Mouse (Mus musculus) cerebellum, adult 2 months (tissue): Measurements from ENCODE around the gene Mb21d2. TPM values are rescaled to one million over a fixed set of nuclear protein-coding genes. Genes with fewer than 3 reads are reported as not detected.

Source experiments
- DNase-seq, 2 experiments: peaks; one replicate each; pipeline ENCODE4 v3.0.0; 2021
- H3K27ac ChIP-seq: fragments of 200-500 bp; 2 replicates; pipeline ENCODE4 v1.5.1; 2012; ENCODE audit warnings: low read length, control low read depth, inconsistent platforms; ENCODE audit not compliant: insufficient read depth
- H3K27me3 ChIP-seq: fragments of 200-500 bp; 2 replicates; pipeline ENCODE4 v1.6.1; 2012; ENCODE audit warnings: inconsistent platforms, mild to moderate bottlenecking, low read length, moderate library complexity; ENCODE audit not compliant: control insufficient read depth, insufficient read depth
- H3K4me1 ChIP-seq: fragments of 200-500 bp; 2 replicates; pipeline ENCODE4 v1.6.1; 2011; ENCODE audit warnings: low read length; ENCODE audit not compliant: control insufficient read depth, insufficient read depth
- H3K4me3 ChIP-seq: fragments of 200-500 bp; replicated peaks from 2 replicates; pipeline ENCODE3; 2011; ENCODE audit warnings: mild to moderate bottlenecking, low read depth, low read length, control low read depth; ENCODE audit not compliant: insufficient read depth
- CTCF ChIP-seq: fragments of 200-500 bp; IDR thresholded peaks from 2 replicates; pipeline ENCODE4 v1.5.1; 2011; ENCODE audit warnings: low read depth, mild to moderate bottlenecking, control low read depth, low read length, moderate library complexity, borderline replicate concordance; ENCODE audit not compliant: insufficient read depth
- POLR2A ChIP-seq: fragments of 200-500 bp; IDR thresholded peaks from 2 replicates; pipeline ENCODE4 v1.6.1; 2011; ENCODE audit warnings: low read length, control low read depth, borderline replicate concordance; ENCODE audit not compliant: insufficient read depth
- WGBS: fragments of 180-500 bp; shearing (Covaris S2); methylation state at CpG from one replicate; pipeline ENCODE4 v1.1.7; 2018; 5-methylcytosine and 5-hydroxymethylcytosine counted together
- polyA plus RNA-seq: library from polyadenylated mRNA; depleted of rRNA; stranded (reverse); fragments of >200 nt; gene quantifications from 2 replicates; pipeline ENCODE4 v1.2.3, GENCODE M21; 2012

Gene Mb21d2
- polyA plus RNA-seq, 1 experiment = 29.5 TPM

DNA sequence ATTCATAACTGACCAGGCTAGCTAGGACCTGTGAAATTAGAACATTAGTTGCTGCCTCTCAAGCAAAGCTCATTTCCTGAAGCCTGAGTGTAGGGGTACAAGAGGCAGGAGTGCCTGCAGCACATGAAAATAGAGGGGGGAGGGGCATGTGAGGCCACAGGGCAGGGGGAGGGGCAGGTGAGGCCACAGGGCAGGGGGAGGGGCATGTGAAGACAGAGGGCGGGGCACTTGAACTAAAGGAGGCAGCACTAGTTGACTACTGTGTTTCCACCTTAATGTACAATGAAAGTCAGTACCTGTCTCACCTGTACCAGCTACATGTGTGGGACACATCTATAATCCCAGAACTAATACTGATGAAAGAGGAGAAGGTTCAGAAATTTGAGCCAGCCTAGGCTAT is 14.8 kb downstream of the Mb21d2 start:
- 92% methylated on average over 1 of the region's 1 CpGs for WGBS
- no peak for DNase-seq
- TF ChIP-seq POLR2A = no peak
- TF ChIP-seq CTCF = no peak

DNA sequence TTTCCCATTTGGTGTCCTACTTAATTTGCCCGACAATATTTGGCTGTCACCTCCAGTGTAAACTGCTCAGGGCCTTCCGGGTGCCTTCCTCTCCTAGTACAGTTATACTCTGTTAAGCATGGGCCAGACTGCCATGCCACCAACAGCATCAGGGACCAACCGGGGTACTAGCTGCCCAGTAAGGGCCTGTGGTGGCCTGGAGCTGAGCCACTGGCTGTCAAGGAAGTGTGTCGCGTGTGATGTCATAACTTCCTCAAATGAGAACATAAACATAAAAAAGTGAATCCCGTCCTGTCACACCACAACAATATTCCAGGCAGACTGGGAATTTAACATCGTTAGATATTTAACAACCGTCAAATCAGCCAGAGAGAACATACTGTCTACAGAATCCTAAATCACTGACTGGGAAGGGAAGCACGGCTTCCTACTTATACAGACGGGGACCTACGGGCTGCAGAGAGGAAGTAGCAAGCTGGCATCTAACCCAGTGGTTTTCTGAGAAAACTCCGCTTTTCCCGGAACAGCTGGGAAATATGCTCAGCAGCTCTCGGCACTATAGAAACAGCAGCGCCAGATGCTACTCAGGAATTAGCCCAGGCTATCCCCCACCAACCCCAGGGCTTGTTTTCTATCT is 17.9 kb downstream of the Mb21d2 start:
- H3K27ac ChIP-seq = no peak overlapping the region
- no peak for DNase-seq
- 63% methylated on average over 15 of the region's 15 CpGs for WGBS
- TF ChIP-seq CTCF = no peak
- TF ChIP-seq POLR2A = no peak
- no peaks in the 10 kb centered on the region for H3K27me3 ChIP-seq
- no peak overlapping the region for H3K4me3 ChIP-seq
- H3K4me1 ChIP-seq = peaks cover 6% of the 10 kb centered on the region; the same call in 1 of the 2 replicates

More for the DNA sequence above, 14.8 kb downstream of the Mb21d2 start:
- no peaks in the 10 kb centered on the region for H3K27me3 ChIP-seq
- H3K4me1 ChIP-seq = peaks cover 9% of the 10 kb centered on the region; the same call in 1 of the 2 replicates
- no peak overlapping the region for H3K4me3 ChIP-seq
- no peak overlapping the region for H3K27ac ChIP-seq

DNA sequence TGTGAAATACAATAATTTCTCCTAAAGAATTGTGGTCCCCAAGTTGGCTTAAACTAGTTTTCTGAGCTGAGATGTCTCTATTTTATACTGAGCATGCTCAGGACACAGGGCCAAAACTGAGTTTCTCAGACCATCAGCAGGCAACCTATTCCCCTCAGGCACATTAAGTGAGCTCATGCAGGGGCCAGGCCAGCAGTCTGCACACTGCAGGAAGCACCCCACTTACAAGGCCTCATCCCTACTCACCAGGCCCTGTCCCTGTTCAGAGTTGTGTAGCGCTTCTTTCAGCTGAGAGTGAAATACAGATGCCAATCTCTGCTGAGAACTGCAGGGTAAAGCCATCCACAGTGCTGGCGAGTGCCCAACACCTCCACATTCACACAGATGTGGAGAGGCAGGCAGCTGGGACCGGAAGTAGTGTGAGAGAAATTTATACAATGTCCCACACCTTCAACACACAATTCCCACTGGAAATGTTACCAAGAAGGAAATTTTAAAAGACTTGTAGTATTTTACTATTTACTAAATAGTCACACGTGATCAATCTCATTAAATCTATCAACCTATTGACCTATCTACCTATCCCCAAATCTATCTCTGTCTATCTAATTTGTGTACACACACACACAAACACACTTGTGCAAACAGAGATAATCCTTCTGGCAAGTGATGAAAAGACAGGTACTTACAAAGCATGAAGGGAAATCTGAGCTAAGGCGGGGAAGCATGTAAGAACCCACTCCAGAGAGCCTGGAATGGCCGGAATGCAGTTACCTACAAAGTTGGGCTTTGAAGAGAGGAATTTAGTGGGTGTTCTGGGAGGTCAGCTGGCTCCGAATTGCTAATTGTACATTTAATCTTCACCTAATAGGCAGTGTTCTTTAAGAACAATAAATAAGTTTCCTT is 22.9 kb downstream of the Mb21d2 start:
- TF ChIP-seq CTCF (no peak), POLR2A (no peak)
- DNase-seq = no peak
- H3K27me3 ChIP-seq = no peaks in the 10 kb centered on the region
- WGBS = 93% methylated on average over 7 of the region's 7 CpGs
- H3K4me1 ChIP-seq = peaks cover 5% of the 10 kb centered on the region; the same call in 1 of the 2 replicates
- H3K4me3 ChIP-seq = no peak overlapping the region
- H3K27ac ChIP-seq = no peak overlapping the region

DNA sequence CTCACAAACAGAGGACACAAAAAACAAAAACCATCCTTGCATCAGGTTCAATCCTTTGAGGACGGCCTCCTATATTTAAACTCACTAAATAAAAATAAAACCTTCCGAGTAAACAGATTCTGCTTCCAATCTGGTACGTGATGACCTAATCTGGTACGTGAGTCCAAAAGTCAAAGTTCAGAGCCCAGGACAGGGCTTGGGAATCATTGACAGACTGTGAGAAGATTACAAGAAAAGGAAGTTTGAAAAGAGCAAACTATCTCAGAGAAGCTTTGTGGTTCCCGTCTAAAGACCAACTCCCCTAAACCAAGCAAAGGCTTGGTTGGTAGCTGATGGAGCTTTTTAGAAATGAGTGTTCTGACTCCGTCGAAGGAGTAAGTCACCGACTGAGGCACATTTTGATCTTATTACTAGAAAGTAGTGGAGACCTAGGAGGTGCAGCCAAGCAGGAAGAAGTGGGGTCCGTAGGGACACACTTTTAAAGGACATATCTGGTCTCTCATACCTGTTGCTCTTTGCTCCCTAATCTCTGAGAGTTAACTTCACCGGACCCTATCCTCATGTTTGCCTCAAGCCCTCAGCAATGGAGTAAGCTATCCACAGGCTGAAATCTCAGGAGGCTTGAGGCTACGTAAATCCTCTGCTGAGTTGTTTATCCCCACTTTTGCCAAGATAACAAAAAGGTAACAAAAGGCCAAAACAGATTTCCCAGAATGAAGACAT is 23.7 kb downstream of the Mb21d2 start:
- 92% methylated on average over 11 of the region's 11 CpGs for WGBS
- no peak for DNase-seq
- peaks cover 2% of the 10 kb centered on the region; the same call in 1 of the 2 replicates for H3K4me1 ChIP-seq
- no peaks in the 10 kb centered on the region for H3K27me3 ChIP-seq
- H3K4me3 ChIP-seq = no peak overlapping the region
- H3K27ac ChIP-seq = no peak overlapping the region
- TF ChIP-seq CTCF (no peak), POLR2A (no peak)

DNA sequence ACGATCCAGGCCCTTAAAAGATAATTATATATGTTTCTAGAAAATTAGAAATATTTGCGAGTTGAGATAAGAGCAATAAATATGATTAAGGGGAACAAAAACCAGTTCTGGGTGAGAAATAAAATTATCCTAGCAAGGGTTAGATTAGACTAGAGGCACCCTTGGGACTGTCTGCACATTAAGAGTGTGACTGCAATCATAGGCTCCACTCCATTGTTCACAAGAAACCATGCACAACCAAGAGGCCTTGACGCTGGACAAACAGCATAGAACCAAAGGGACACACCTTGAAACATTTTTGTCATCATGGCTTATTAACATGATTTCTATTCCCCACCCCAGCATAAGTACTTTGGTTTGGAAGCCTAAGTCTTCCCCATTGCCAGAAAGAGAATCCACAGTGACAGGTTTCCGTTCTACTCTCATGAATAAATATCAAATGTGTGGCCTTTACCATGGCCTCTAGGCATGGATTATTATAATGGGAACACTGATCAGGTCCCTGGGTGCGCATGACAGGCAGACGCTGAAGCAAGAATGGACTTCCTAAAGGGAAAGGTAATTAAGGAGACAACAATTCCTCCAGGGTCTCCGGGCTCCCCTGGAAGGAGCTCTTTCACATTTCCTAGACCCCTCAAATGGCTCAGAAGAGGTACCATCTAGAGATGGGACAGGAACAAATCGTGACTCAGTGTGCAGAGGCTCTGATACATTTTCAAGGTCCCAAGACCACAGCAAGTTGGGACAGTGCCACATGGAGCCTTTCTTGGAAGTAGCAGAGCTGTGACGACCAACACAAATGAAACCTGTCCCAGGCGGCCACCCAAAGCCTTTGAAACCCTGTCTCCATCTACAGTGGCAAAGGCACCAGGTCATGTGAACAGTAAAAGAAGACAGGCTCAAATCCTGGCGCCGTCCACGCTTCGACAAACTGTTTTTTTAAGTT is 26.6 kb downstream of the Mb21d2 start:
- no peak overlapping the region for H3K4me3 ChIP-seq
- no peak for DNase-seq
- TF ChIP-seq CTCF = no peak
- TF ChIP-seq POLR2A = no peak
- WGBS = 86% methylated on average over 14 of the region's 14 CpGs
- no peak overlapping the region for H3K27ac ChIP-seq
- H3K4me1 ChIP-seq = peaks cover 15% of the 10 kb centered on the region
- H3K27me3 ChIP-seq = no peaks in the 10 kb centered on the region

DNA sequence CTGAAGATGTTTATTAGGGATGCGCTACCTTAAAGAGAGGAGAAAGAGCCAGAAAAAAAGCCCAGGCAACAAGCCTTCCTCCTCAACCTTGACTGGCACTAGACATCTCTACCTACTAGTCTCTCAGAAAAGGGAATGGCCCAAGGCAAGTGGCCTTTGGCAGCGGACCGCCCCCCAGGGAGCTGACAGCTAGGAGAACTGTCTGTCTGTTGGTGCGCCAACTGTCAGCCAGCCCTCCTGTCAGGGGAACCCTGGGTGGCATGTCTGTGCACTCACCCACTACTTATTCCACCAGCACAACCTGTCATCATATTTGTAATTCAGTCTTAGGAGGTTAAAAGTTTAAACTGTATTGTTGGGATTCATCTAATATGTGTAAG is 30.3 kb downstream of the Mb21d2 start:
- peak; percentile 36 to 37 for DNase-seq
- Histone ChIP-seq H3K27ac (no peak overlapping the region), H3K4me3 (no peak overlapping the region), H3K4me1 (peaks cover 12% of the 10 kb centered on the region), H3K27me3 (no peaks in the 10 kb centered on the region)
- 42% methylated on average over 4 of the region's 4 CpGs for whole genome bisulfite sequencing
- no peak for TF ChIP-seq POLR2A
- no peak for TF ChIP-seq CTCF
